Mouse (Mus musculus): ENCODE measurements around the gene Zmiz1.

GRCm38 (mm10) chr14:25524884-25525283 is 65.9 kb downstream of the Zmiz1 start:
- TF ChIP-seq CTCF (IDR thresholded peaks at IDR 0.05; ENCODE audit: low read depth) (no peak), EP300 (IDR thresholded peaks at IDR 0.05; ENCODE audit: low read depth) (peak; percentile 86)
